Mouse (Mus musculus): ENCODE data around the gene 0610012G03Rik.
"Not testable (repeated sequence)": the region's sequence is repeated elsewhere in the genome, so short reads cannot be mapped to it uniquely, and the experiment has no call there.

0610012G03Rik gene

DNA sequence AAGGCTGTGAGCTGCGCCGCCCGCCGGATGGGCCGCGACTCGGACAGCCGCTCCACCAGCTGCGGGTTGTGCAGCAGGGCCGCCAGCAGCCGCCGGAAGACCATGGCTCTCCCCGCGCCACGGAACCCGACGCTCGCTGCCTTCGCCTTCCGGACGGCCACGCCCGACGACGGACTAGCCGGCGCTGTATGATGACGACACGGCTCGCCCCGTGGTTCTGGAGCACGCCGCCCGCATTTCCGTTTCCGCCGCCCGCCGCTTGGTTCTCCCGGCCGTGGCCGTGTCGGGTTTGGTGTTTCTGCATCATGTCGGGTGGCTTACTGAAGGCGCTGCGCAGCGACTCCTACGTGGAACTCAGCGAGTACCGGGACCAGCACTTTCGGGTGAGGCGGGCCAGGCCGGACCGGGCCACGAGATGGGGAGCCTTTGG is at the start of gene 0610012G03Rik, which contains the start of gene Ncbp2:
TSS of gene 0610012G03Rik (minus strand) at position 150 of the 430 bp plus-strand sequence.
TSS of gene Ncbp2 (plus strand) at position 169 of the 430 bp plus-strand sequence.
- DNase-seq (ENCODE audit: low spot score): peak; percentile 91

DNA sequence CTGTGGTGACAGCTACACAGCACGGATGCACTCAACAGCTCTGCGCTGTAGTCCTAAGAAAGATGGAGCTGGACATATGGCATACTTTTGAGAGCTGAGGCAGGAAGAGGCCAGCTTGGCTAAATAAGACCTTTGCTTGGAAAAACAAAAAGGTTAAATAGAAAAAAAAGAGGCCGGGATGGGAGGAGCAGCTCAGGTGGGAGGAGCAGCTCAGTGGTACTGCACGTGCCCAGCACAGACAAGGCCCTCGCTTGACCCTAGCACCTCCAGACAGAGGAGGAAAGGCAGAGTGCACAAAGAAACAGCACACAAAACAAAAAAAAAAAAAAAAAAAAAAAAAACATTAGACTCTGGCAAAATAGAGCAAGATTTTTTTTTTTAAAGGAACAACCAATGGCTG is 48.1 kb upstream of the 0610012G03Rik start:
- DNase-seq (ENCODE audit: low spot score): no peak

DNA sequence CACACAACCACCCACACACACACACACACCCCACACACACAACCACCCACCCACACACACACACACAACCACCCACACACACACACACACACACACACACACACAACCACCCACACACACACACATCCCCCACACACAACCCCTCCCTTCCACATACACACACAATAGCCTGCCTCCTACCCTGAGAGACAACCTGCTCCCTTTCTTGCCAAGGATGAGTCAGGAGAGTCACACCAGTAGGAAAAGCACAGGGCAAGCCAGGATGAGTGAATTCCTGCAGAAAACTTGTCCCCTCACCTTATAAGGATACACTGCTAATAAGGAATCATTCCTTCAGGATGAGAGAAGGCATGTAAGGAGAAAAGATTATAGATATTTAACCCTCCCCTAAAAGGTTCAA is 45.7 kb upstream of the 0610012G03Rik start:
- no peak for DNase-seq (ENCODE audit: low spot score)

DNA sequence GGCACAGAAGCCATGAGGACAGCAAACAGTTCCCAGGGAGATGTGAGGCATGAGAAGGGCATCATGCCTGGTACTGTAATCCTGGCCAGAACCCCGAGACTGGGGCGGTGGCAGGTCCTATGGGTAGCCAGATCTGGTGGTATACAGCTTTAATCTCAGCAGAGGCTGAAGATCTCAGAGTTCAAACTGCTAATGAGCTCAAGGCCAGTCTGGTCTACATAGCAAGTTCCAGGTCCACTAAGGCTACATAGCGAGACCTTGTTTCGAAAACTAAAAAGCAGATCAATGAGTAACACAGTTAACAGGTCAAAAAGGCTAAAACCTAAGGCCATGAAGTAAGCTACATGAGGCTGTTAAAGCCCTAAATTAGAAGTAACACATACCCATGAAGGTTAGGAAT is 44.9 kb upstream of the 0610012G03Rik start:
- no peak for DNase-seq (ENCODE audit: low spot score)

DNA sequence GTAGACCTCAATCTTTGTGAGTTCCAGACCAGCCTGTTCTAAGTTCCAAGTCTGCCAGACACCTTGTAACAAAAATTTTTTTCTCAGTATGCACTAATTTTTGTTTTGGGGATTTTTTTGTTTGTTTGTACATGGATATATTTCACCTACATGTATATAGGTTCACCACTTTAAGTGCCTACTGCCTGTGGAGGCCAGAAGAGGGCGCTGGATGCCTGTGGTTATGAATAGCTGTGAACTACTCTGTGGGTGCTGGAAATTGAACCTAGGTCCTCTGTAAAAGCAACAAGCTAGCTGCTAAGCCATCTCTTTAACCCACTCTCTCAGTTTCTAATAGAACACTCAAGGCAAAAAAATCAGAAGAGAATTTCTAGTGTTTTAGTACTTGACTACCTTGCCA is 43.7 kb upstream of the 0610012G03Rik start:
- no peak for DNase-seq (ENCODE audit: low spot score)

DNA sequence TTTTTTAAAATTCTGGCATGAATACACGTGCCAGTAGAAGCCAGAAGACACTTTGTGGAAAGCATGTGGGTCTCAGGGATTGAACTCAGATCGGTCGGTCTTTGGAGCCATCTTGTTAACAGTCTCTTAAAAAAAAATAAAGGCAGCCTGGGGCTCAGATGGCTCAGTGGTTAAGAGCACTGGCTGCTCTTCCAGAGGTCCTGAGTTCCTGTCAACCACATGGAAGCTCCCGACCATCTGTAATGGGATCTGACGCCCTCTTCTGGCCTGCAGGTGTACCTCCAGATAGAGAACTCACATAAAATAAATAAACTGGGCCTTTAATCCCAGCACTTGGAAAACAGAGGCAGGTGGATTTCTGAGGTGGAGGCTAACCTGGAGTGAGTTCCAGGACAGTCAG is 32.7 kb upstream of the 0610012G03Rik start:
- DNase-seq (ENCODE audit: low spot score): no peak

DNA sequence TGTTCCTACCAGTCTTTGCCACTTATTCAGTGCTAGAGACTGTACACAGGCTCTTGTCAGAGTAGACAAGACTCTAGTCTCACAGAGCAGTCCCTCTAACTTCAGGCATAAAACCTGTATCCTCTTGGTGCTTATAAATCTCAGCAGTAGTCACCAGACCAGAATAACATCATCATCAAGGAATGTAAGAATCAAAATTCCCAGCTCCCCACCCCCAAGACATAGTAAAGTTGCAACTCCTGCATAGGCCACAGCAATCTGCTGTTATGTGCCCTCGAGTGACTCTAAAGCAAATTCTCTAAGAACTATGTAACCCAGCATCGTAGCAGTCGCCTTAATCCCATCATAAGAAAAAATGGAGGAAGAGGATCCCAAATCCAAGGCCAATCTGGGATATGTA is 31.2 kb upstream of the 0610012G03Rik start:
- DNase-seq (ENCODE audit: low spot score): no peak

DNA sequence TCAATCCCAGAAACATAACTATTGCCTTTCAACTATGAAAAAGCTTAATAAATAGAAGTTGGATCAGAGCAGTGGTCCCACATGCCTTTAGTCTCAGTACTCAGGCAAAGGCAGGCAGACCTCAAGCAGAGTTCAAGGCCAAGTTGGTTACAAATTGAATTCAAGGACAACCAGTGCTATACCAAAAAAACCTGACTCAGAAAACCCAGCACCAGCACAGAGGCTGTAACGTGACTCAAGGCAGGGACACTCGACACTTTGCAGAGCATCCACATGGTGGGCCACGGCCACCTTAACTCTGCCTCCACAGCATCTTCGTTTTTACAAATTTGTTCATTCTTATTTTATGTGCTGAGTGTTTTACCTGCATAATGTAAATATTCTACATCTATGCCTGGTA is 27.0 kb upstream of the 0610012G03Rik start:
- DNase-seq (ENCODE audit: low spot score): no peak

DNA sequence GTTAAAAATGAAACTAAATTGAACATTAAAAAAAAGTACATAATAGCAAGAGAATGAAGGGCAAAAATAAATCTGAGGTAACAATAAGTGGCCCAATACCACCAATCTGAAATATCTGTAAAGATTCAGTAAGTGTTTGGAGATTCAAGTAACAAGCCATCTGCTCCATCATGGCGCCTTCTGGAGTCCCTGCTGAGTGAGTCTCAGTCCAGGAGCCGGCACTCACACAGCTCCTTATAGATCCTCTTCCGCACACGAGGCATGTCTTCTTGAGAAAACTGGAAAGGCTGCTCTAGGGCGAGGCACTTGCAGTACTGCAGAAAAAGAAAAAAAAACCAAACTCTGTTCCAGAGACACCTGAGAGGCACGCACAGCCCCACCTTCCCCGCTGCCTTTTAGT is 14.9 kb upstream of the 0610012G03Rik start:
- no peak for DNase-seq (ENCODE audit: low spot score)

DNA sequence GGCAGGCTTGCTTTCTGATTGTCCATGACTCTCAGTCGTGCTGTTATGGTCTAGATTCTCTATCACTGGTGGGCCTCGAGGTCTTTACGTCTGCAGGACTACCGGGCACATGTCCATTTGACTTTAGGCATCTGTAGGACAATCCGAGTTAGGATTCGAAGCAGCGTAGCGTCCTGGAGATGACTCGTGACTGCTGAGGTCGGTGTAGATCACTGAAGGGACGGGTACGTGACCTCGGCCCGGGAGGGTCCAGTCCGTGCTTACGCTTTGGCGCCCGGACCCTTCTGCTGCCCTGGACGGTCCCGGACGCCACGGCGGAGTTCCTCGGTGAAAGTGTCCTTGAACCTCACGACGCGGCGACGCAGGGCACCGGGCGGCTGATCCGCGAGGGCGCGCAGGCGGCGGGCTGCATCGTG is 385 bp downstream of the 0610012G03Rik start:
- DNase-seq (ENCODE audit: low spot score): peak; percentile 44

DNA sequence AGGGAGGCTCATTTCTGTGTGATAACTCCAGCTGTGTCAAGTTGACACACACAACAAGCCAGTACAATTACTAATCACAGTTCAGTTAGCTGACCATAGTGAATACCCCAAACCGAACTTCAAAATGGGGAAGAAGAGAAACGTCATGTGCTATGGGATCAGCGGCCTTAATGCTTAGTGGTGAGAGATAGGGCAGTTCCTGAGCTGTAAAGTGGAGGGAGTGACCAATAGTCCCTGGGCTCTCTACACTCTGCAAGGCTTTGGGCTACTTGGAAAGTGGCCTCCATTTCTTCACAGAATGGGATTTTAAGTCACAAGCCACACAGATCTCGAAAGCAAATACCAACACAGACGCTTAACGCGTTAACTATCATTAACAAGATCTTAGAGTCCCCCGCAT is 961 bp downstream of the 0610012G03Rik start:
- DNase-seq (ENCODE audit: low spot score): peak; percentile 23

DNA sequence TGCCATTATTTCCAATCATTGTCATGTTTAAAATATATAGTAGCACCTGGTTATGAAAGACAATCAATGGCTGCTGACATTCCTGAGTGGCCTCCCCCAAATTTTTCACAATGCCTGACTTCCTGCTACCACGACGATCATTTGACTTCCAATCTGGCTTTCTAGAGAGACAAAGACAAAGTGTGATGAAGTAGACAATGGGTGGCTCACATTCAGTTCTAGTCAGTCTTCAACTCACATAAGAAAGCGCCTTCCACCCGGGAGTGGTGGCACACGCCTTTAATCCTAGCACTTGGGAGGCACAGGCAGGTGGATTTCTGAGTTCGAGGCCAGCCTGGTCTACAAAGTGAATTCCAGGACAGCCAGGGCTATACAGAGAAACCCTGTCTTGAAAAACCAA is 2.3 kb downstream of the 0610012G03Rik start:
- not testable (repeated sequence) for DNase-seq (ENCODE audit: low spot score)

DNA sequence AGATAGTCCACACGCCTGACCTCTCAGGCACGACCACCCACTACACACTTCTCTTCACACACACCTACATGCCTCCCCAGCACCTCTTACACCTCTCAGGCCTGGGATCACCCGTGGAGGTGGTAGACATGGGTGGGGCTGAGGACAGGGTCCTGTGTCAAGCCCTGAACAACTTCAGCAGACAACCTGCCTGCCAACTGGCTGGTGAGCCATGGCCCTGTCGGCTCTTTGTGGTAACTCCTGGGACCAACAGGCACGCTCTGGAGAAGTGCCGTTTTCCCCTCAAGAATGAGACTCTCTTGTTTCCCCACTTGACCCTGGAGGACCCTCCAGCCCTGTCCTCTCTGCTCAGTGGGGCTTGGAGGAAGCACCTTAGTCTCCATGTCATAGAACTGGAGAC is 2.9 kb downstream of the 0610012G03Rik start:
- DNase-seq (ENCODE audit: low spot score): no peak

DNA sequence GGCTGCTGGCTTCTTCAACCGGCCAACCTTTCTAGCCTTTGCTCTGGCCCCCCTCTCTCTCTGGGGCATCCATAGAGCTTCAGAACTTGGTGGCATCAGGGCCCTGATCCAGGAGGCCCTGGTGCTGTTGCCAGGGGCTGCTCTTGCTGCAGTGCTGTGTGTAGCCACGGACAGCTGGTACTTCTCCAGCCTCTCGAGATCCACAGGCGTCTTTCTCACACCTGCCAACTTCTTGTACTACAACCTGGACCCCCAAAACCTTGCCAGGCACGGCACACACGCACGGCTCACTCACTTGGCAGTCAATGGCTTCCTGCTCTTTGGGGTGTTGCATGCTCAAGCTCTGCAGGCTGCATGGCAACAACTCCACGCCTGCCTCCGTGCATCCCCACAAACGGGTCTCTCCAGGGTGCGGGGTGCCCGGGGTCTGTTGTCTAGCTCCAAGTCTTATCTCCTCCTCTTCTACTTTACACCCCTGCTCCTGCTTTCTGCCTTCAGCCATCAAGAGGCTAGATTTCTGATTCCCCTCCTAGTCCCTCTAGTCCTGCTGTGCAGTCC is 3.5 kb downstream of the 0610012G03Rik start:
- DNase-seq (ENCODE audit: low spot score): no peak

DNA sequence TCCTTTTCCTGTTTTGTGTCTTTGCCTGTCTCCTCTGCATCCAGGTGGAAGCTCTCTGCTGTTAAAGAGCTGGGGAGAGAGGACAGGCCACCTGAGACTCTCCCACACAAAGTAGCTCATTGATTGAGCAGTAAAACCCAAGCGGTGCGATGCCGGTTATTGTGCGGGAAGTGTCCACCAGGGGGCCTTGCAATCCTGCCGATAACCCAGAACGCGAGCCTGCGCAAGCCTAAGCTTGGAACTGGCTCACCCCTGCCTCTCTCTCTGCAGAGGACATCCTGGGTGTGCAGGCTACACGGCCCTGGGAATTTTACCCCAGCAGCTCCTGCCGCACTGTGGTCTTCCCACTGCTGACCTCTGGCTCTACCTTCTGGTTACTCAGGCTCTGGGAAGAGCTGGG is 4.3 kb downstream of the 0610012G03Rik start:
- peak; percentile 70 for DNase-seq (ENCODE audit: low spot score)

DNA sequence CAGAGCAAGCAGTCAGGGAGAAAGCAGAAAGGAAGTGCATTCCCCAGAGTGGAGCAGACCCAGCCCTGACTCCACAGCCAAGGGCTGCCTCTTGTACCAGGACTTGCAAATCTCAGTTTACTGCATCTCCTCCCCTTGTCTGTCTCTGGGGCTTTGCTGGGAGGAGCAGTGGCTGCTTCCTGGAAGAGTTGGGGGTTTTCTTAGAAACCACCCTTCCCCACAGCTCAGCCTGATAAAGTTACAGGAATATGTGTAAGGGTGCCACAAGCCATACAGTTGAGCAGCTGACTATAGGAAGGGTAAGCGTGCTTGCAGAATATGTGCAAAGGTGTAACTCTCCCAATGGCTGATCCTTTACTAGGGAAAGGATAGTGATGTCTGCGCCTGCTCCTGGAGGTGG is 7.7 kb downstream of the 0610012G03Rik start:
- peak; percentile 65 for DNase-seq (ENCODE audit: low spot score)

DNA sequence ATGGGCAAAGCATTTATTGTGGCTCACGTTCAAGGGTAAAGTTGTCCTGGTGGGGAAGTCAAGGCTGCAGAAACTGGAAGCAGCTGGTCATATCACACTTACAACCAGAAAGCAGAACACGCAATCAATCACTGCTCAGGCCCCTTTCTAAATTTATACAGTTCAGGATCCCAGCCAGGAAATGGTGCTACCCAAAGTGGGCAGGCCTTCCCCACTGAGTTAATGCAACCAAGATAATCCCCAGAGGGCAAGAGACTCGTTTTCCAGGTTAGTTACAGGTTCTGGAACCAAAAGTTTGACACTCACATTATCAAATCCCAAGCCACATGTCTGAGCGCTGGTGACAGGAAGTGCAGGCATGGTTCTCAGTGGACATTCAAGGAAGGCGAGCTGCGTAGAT is 9.4 kb downstream of the 0610012G03Rik start:
- DNase-seq (ENCODE audit: low spot score): no peak

DNA sequence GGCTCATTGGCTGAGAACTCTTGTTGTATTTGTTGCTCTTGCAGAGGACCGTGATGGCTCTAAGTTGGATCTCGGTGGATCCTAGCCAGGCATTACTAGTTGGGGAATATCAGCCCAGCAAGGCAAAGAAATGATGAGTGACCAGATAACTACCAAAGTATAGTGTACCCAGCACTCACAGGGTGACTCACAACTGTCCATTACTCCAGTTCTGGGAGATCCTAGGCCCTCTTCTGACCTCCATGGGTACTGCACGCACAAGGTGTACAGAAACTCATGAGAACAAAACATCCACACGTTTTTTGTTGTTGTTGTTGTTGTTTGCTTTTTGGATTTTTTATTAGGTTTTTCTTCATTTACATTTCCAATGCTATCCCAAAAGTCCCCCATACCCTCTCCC is 11.7 kb downstream of the 0610012G03Rik start:
- DNase-seq (ENCODE audit: low spot score): no peak

DNA sequence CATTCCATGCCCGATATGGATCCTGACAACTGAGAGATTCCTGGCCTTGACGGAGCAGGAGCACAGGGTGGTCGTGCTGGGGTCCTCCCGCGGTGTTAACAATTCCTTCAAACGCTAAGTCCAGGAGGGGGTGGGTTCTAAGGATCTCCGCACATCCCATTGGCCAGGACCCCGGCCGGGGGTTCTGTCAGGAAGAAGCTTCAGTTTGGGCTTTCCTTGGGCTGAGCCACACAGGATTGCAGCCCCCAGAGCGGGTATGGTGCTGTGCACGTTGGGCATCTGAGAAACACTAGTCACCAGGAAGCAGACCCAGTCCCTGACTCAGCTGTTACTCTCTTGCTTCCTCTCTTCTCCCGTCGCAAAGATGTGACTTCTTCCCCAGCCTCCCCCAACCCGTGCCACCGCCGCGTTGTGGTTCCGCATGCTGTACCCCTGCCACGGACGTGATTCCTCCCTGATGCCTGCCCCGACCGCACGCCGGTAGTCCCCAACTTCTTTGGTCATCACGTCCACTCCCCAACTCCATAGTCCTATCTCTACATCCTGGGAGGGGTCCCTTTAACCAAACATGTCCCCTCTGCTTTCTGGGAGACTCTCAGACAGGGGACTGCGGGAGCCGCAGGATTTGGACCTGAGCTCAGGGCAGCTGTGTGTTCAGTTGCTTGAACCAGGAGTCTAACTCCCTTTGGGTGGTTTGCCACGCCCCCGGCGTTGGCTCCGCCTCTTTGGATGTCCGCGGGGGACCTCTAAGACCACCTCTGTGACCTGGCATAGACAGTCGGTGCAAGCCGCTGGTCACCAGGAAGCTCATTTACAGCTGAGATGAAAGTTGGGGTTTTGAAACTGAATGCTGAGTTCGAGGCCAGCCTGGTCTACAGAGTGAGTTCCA is 13.0 kb downstream of the 0610012G03Rik start:
- no peak for DNase-seq (ENCODE audit: low spot score)

DNA sequence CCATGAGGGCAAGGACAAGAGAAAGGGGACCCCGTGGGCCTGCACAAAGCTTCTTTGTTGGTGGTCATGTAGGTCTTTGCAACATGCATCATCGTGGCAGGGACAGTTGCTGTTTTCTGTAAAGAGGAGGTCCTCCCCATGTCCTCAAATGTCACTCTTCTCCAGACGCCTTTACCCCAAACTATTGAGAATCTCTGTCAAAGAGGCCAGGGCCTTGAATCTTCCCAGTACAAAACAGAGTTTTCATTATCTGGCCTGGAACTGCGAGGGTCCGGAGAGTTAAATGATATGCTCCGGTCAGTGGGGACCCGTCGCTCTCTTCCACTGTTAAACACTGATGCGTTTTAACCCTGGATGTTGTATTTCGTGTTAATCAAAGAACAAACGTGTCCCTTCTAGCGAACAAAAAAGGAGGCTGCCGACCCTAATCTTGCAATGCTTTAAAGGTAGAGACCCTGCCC is 13.7 kb downstream of the 0610012G03Rik start:
- no peak for DNase-seq (ENCODE audit: low spot score)

DNA sequence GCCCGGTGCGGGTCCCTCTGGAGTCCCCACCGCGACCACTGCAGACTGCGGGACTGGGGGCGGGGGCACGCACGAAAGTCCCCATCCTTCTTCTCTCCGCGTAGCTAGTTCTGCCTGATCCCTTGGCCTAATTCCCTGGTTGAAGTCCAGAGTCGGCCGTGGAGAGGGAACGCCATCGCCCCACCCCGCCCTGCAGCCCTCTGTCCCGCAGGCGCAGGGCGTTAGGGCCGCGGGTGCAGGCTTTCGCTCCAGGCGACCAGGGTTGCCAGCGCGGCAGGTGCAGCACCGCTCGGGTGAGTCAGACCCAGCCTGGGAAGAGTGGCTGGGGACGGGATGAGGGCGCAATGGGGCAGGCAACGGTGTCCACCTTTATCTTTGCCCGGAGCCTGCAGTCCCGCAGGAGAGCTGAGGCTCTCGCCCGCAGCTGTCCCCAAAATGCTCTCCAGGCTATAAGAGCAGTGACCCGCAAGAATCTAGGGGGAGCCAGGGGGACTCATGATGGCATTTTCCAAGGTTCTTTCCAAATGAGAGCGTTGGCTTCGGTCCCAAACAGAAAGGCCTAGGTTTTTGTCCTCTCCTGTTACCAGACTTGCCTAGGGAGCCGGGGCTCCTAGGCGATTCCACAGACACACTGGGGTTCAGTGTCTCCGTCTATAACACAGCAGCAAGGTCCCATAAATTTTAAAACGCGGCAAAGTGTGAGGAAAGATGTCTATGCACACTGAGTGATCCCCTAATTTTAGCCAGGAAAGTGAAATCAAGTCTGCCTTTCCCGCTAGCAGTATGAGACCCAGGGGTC is 14.3 kb downstream of the 0610012G03Rik start, which contains the start of gene Pigz:
TSS of gene Pigz (plus strand) at position 101 of the 799 bp plus-strand sequence.
- no peak for DNase-seq (ENCODE audit: low spot score)
